Mouse (Mus musculus) lung, postnatal 0 days (tissue): ENCODE results near the gene Shisa8.

ENCODE experiments used
- CTCF ChIP-seq: IDR thresholded peaks from 2 replicates; pipeline ENCODE4 v1.5.1; 2016; ENCODE audit warnings: antibody characterized with exemption, mild to moderate bottlenecking
- EP300 ChIP-seq: IDR thresholded peaks from 2 replicates; pipeline ENCODE4 v1.6.1; 2016; ENCODE audit warnings: antibody characterized with exemption, mild to moderate bottlenecking, control low read depth

DNA sequence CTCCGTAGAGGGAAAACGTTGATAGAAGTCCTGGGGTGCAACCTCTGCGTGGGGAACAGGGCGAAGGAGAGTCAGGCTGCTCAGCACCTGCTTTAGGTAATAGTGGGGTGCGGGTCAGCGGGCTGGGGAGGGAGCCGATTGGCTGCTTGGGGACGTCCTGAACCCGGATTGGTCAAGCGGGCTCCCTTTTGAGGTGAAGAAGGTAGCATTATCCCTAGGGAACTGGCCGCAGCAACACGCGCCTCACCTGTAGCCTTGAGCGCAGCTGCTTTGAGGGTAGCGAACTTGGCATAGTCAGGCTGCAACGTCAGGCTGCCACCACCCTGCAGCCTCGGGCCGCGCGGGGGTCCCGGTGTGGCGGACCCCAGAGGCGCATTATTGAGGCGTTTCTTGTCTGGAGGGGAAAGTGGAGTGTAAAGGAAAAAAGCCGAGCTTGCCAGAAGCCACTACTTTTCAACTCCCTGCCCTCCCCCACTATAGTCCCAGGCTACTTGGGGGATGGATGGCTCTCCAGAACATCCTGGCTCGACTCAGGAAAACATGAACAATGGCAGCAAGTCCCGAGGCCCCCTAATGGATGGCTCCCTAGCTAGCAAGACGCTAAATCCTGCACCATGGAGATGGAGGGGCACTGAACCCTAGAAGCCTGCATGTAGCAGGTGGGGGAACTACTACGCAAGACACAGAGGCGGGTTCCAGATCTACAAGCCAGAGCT is 5.0 kb downstream of the Shisa8 start:
- TF ChIP-seq CTCF (no peak), EP300 (no peak)
